Mouse (Mus musculus): ENCODE data around the gene Nudt14. TPM values are rescaled to one million over a fixed set of nuclear protein-coding genes. Genes with fewer than 3 reads are reported as not detected.

Nudt14 gene
- total and polyA plus RNA-seq, 3 experiments = 17.7 to 23.9 (median 20.7) TPM

- peaks cover 59 to 83% of the 10 kb centered on the region in 2 experiments for H3K36me3 ChIP-seq (replicated peaks in 1 of 2; ENCODE audit: control insufficient read depth in 1 of 2, insufficient read depth in 1 of 2, low read length in 1 of 2)
- peak within 1 kb of the TSS; percentile 80 for H3K9ac ChIP-seq (ENCODE audit: insufficient read depth, low read depth)
- peak within 1 kb of the TSS; percentile 80 for H3K4me2 ChIP-seq (ENCODE audit: insufficient read depth, low read depth, poor library complexity, severe bottlenecking)
- no peaks in the 10 kb centered on the region for H3K9me3 ChIP-seq (replicated peaks; ENCODE audit: low read length)
- H3K79me2 ChIP-seq (replicated peaks; ENCODE audit: control insufficient read depth, extremely low read depth, insufficient read depth, poor library complexity, severe bottlenecking) = no peaks in the 10 kb centered on the region
- TF ChIP-seq TCF12 (IDR thresholded peaks at IDR 0.05; ENCODE audit: low read depth, low read length) (peak; percentile 68), ELF1 (IDR thresholded peaks at IDR 0.05; ENCODE audit: low read depth, low read length) (peak; percentile 52), RCOR1 (conservative IDR thresholded peaks at IDR 0.05; ENCODE audit: low read depth, low read length) (no peak; the same call in 1 of the 2 replicates), E2F4 (IDR thresholded peaks at IDR 0.05; ENCODE audit: insufficient replicate concordance, low read depth, low read length) (no peak), ZMIZ1 (IDR thresholded peaks at IDR 0.05; ENCODE audit: low read depth, low read length) (peak; percentile 73; the same call in 1 of the 2 replicates), JUND (conservative IDR thresholded peaks at IDR 0.05; ENCODE audit: low read depth, low read length) (no peak), RAD21 (IDR thresholded peaks at IDR 0.05; ENCODE audit: low read depth, low read length) (no peak), MXI1 (IDR thresholded peaks at IDR 0.05; ENCODE audit: low read depth, low read length) (peak; percentile 78), TBP (conservative IDR thresholded peaks at IDR 0.05; ENCODE audit: low read depth, low read length) (no peak), POLR2AphosphoS2 (IDR thresholded peaks at IDR 0.05; ENCODE audit: low read depth, low read length) (no peak), USF2 (conservative IDR thresholded peaks at IDR 0.05; ENCODE audit: low read depth, low read length) (no peak), GABPA (IDR thresholded peaks at IDR 0.05; ENCODE audit: insufficient replicate concordance, low read depth, low read length) (no peak; the same call in 1 of the 2 replicates), MAX (IDR thresholded peaks at IDR 0.05; ENCODE audit: low read length) (no peak), MAZ (IDR thresholded peaks at IDR 0.05; ENCODE audit: low read depth, low read length) (peak; percentile 82; the same call in 1 of the 2 replicates), JUN (IDR thresholded peaks at IDR 0.05; ENCODE audit: insufficient read depth, low read depth, low read length) (no peak), IRF4 (IDR thresholded peaks at IDR 0.05; ENCODE audit: low read depth, low read length) (peak; percentile 62), EP300 (IDR thresholded peaks at IDR 0.05; ENCODE audit: low read length) (no peak), NELFE (IDR thresholded peaks at IDR 0.05; ENCODE audit: low read depth, low read length) (peak; percentile 87), BHLHE40 (IDR thresholded peaks at IDR 0.05; ENCODE audit: low read depth, low read length) (no peak), MYC (IDR thresholded peaks at IDR 0.05; ENCODE audit: low read depth, low read length) (no peak), HCFC1 (IDR thresholded peaks at IDR 0.05; ENCODE audit: low read depth, low read length) (peak; percentile 73), MAFK (IDR thresholded peaks at IDR 0.05; ENCODE audit: insufficient replicate concordance, low read length) (no peak), SIN3A (IDR thresholded peaks at IDR 0.05; ENCODE audit: low read length) (peak; percentile 71; the same call in 1 of the 2 replicates), NRF1 (IDR thresholded peaks at IDR 0.05; ENCODE audit: low read depth, low read length) (peak; percentile 34; the same call in 1 of the 2 replicates), CTCF (conservative IDR thresholded peaks at IDR 0.05 in 1 of 2, IDR thresholded peaks at IDR 0.05 in 1 of 2; ENCODE audit: low read depth in 2 of 2, low read length in 2 of 2) (peak in 1 of 2 experiments; percentile 70; a peak in 2 of 4 replicates), KAT2A (IDR thresholded peaks at IDR 0.05; ENCODE audit: insufficient replicate concordance, low read length) (no peak), ZNF384 (IDR thresholded peaks at IDR 0.05; ENCODE audit: low read depth, low read length) (peak; percentile 41; the same call in 1 of the 2 replicates), MEF2A (IDR thresholded peaks at IDR 0.05; ENCODE audit: borderline replicate concordance, low read depth, low read length) (peak; percentile 61; the same call in 1 of the 2 replicates), UBTF (IDR thresholded peaks at IDR 0.05; ENCODE audit: low read depth, low read length) (peak; percentile 76), ETS1 (conservative IDR thresholded peaks at IDR 0.05; ENCODE audit: low read depth, low read length) (no peak), USF1 (IDR thresholded peaks at IDR 0.05; ENCODE audit: low read depth, low read length) (no peak), SMC3 (IDR thresholded peaks at IDR 0.05; ENCODE audit: low read depth, low read length) (no peak; the same call in 1 of the 2 replicates), ZC3H11A (IDR thresholded peaks at IDR 0.05; ENCODE audit: low read depth, low read length) (no peak), POLR2A (IDR thresholded peaks at IDR 0.05; ENCODE audit: low read depth, low read length) (peak; percentile 79), CHD2 (IDR thresholded peaks at IDR 0.05; ENCODE audit: low read length) (0 out of 2 replicates have a peak, but pooled peaks have one; percentile 19), CHD1 (IDR thresholded peaks at IDR 0.05; ENCODE audit: low read depth, low read length) (no peak), ZKSCAN1 (IDR thresholded peaks at IDR 0.05; ENCODE audit: borderline replicate concordance, low read depth, low read length) (no peak), PAX5 (IDR thresholded peaks at IDR 0.05; ENCODE audit: low read length) (no peak)
- peaks cover 0 to 16% of the 10 kb centered on the region in 2 experiments; a peak in 3 of 4 replicates for H3K4me1 ChIP-seq (ENCODE audit: control insufficient read depth in 1 of 2, insufficient read depth in 2 of 2)
- in situ Hi-C loops (cut with MboI; ENCODE audit: low pct_ligation_motif_present, low pct_unique_long_range_greater_than_20kb, low sequenced_read_pairs) (no loop called here), dilution Hi-C loops (cut with MboI; ENCODE audit: extremely low pct_ligation_motif_present, extremely low pct_unique_long_range_greater_than_20kb, low sequenced_read_pairs) (no loop called here)
- peak within 1 kb of the TSS; percentile 19; the same call in 1 of the 2 replicates for H3K27ac ChIP-seq (ENCODE audit: insufficient read depth, low read depth)
- H3K4me3 ChIP-seq (replicated peaks in 1 of 3; ENCODE audit: low read depth in 2 of 3, low read length in 2 of 3, poor library complexity in 1 of 3) = peak within 1 kb of the TSS; percentile 59 to 78 (median 68)
- peak; percentile 83 for DNase-seq (ENCODE audit: extremely low read depth)
- H3K27me3 ChIP-seq (replicated peaks) = no peaks in the 10 kb centered on the region
Observed at GRCm38 (mm10) chr12:112976371-112977073, 34.6 kb upstream of the Nudt14 start, which contains the start of gene Btbd6. TSS of gene Btbd6 (plus strand) at chr12:112976482.
